Mouse (Mus musculus) ES-Bruce4 (cell line): ENCODE measurements around the gene Gosr1. TPM values are rescaled to one million over a fixed set of nuclear protein-coding genes. Genes with fewer than 3 reads are reported as not detected.
"Not testable (repeated sequence)": the region's sequence is repeated elsewhere in the genome, so short reads cannot be mapped to it uniquely, and the experiment has no call there.

Source experiments
- H3K27ac ChIP-seq: 2 replicates; pipeline ENCODE4 v1.5.1; 2012; ENCODE audit warnings: low read length, inconsistent platforms; ENCODE audit not compliant: insufficient read depth
- H3K27me3 ChIP-seq: 2 replicates; pipeline ENCODE4 v1.6.1; 2012; ENCODE audit warnings: mild to moderate bottlenecking, low read length, inconsistent platforms; ENCODE audit not compliant: control insufficient read depth, poor library complexity, insufficient read depth, severe bottlenecking
- H3K36me3 ChIP-seq: 2 replicates; pipeline ENCODE4 v1.6.1; 2012; ENCODE audit warnings: inconsistent platforms, mild to moderate bottlenecking, low read length, moderate library complexity; ENCODE audit not compliant: control insufficient read depth, poor library complexity, insufficient read depth, severe bottlenecking
- H3K4me1 ChIP-seq: one replicate; pipeline ENCODE4 v1.8.1; 2011; ENCODE audit warnings: low read length; ENCODE audit not compliant: control insufficient read depth, insufficient read depth
- H3K4me3 ChIP-seq: 2 replicates; pipeline ENCODE4 v1.5.1; 2011; ENCODE audit warnings: low read depth, mild to moderate bottlenecking, low read length
- H3K9ac ChIP-seq: 2 replicates; pipeline ENCODE4 v1.6.1; 2012; ENCODE audit warnings: low read depth, mild to moderate bottlenecking, inconsistent platforms; ENCODE audit not compliant: poor library complexity, severe bottlenecking
- H3K9me3 ChIP-seq: replicated peaks from 2 replicates; pipeline ENCODE4 v1.6.1; 2012; ENCODE audit warnings: mild to moderate bottlenecking, low read length, inconsistent platforms; ENCODE audit not compliant: control insufficient read depth, poor library complexity, insufficient read depth, severe bottlenecking
- CTCF ChIP-seq: IDR thresholded peaks from one replicate; pipeline ENCODE4 v1.8.1; 2011; ENCODE audit warnings: low read depth, low read length
- EP300 ChIP-seq: IDR thresholded peaks from 2 replicates; pipeline ENCODE4 v1.6.1; 2011; ENCODE audit warnings: low read depth, low read length; ENCODE audit not compliant: insufficient read depth
- POLR2A ChIP-seq: IDR thresholded peaks from one replicate; pipeline ENCODE4 v1.8.1; 2011; ENCODE audit warnings: low read length; ENCODE audit not compliant: insufficient read depth
- polyA plus RNA-seq: library from polyadenylated mRNA; stranded (reverse); fragments of >200 nt; gene quantifications from 2 replicates; pipeline ENCODE4 v1.2.4, GENCODE M21; 2011; ENCODE audit warnings: low read depth; ENCODE audit not compliant: missing spikeins, insufficient read depth, insufficient read length

Gosr1 gene
- polyA plus RNA-seq, 1 experiment: 30.2 TPM

- Histone ChIP-seq H3K27me3 (no peaks in the 10 kb centered on the region), H3K4me1 (peaks cover 2% of the 10 kb centered on the region), H3K36me3 (no peaks in the 10 kb centered on the region), H3K9me3 (no peaks in the 10 kb centered on the region), H3K27ac (no peak overlapping the region), H3K9ac (no peak overlapping the region), H3K4me3 (no peak overlapping the region)
- no peak for TF ChIP-seq EP300
- no peak for TF ChIP-seq CTCF
- no peak for TF ChIP-seq POLR2A
These were observed 42.6 kb upstream of the Gosr1 start for GRCm38 (mm10) chr11:76806026-76806425.

GRCm38 (mm10) chr11:76805072-76805471 is 41.7 kb upstream of the Gosr1 start:
- not testable (repeated sequence) for H3K36me3 ChIP-seq, H3K27ac ChIP-seq, H3K9ac ChIP-seq, H3K27me3 ChIP-seq, H3K4me3 ChIP-seq, H3K4me1 ChIP-seq, H3K9me3 ChIP-seq

GRCm38 (mm10) chr11:76803266-76803665 is 39.9 kb upstream of the Gosr1 start:
- H3K9me3 ChIP-seq: no peaks in the 10 kb centered on the region
- H3K9ac ChIP-seq: no peak overlapping the region
- no peaks in the 10 kb centered on the region for H3K27me3 ChIP-seq
- peaks cover 2% of the 10 kb centered on the region for H3K4me1 ChIP-seq
- no peak overlapping the region for H3K4me3 ChIP-seq
- TF ChIP-seq POLR2A (no peak), CTCF (no peak)
- H3K36me3 ChIP-seq: no peaks in the 10 kb centered on the region
- no peak overlapping the region for H3K27ac ChIP-seq

GRCm38 (mm10) chr11:76797236-76797635 is 33.9 kb upstream of the Gosr1 start:
- Histone ChIP-seq H3K4me3 (no peak overlapping the region), H3K27ac (no peak overlapping the region), H3K9ac (no peak overlapping the region), H3K9me3 (no peaks in the 10 kb centered on the region), H3K27me3 (no peaks in the 10 kb centered on the region), H3K36me3 (no peaks in the 10 kb centered on the region), H3K4me1 (no peaks in the 10 kb centered on the region)
- no peak for TF ChIP-seq CTCF
- TF ChIP-seq POLR2A: no peak
- TF ChIP-seq EP300: no peak

- Histone ChIP-seq H3K9me3 (no peaks in the 10 kb centered on the region), H3K4me3 (no peak overlapping the region), H3K4me1 (no peaks in the 10 kb centered on the region), H3K36me3 (no peaks in the 10 kb centered on the region), H3K27ac (no peak overlapping the region), H3K9ac (no peak overlapping the region), H3K27me3 (no peaks in the 10 kb centered on the region)
- no peak for TF ChIP-seq POLR2A
- no peak for TF ChIP-seq EP300
- no peak for TF ChIP-seq CTCF
These were observed 31.9 kb upstream of the Gosr1 start for GRCm38 (mm10) chr11:76795326-76795725.

- H3K9me3 ChIP-seq: no peaks in the 10 kb centered on the region
- H3K9ac ChIP-seq: no peak overlapping the region
- H3K27me3 ChIP-seq: no peaks in the 10 kb centered on the region
- H3K36me3 ChIP-seq: no peaks in the 10 kb centered on the region
- no peak overlapping the region for H3K27ac ChIP-seq
- no peak overlapping the region for H3K4me3 ChIP-seq
- TF ChIP-seq EP300 (no peak), CTCF (no peak), POLR2A (no peak)
- no peaks in the 10 kb centered on the region for H3K4me1 ChIP-seq
These were observed 28.0 kb upstream of the Gosr1 start for GRCm38 (mm10) chr11:76791331-76791730.

GRCm38 (mm10) chr11:76789252-76789651 is 25.9 kb upstream of the Gosr1 start:
- H3K9ac ChIP-seq: no peak overlapping the region
- TF ChIP-seq CTCF (no peak), EP300 (no peak), POLR2A (no peak)
- no peak overlapping the region for H3K27ac ChIP-seq
- H3K36me3 ChIP-seq: no peaks in the 10 kb centered on the region
- H3K4me1 ChIP-seq: no peaks in the 10 kb centered on the region
- no peak overlapping the region for H3K4me3 ChIP-seq
- no peaks in the 10 kb centered on the region for H3K27me3 ChIP-seq
- H3K9me3 ChIP-seq: no peaks in the 10 kb centered on the region
